Mouse (Mus musculus): ENCODE measurements at regions not wholly inside any gene's neighbourhood (a gene's known extent, or its start where the extent isn't known, plus 50 kb on each side); places are given as distances from the start of the nearest gene placed in this dataset.

- peak; percentile 11 to 17 for DNase-seq
Observed at GRCm38 (mm10) chr14:39532689-39533088, 59.8 kb upstream of the Nrg3 start.

All from layer of hippocampus, postnatal 36 days (tissue).